Mouse (Mus musculus): ENCODE measurements around the gene Mapk1. TPM values are rescaled to one million over a fixed set of nuclear protein-coding genes. Genes with fewer than 3 reads are reported as not detected.

Mapk1 gene
- polyA plus RNA-seq, 1 experiment from 2014 or later: 187 TPM

- 74% methylated on average over 3 of the region's 3 CpGs for WGBS
- ATAC-seq (ENCODE audit: low FRiP score, low read depth): no peak
These were observed 41.4 kb downstream of the Mapk1 start for GRCm38 (mm10) chr16:17024469-17025148.

GRCm38 (mm10) chr16:17029971-17030695, 47.0 kb downstream of the Mapk1 start:
- Histone ChIP-seq H3K4me1 (replicated peaks) (no peaks in the 10 kb centered on the region), H3K9ac (no peak overlapping the region), H3K9me3 (no peaks in the 10 kb centered on the region), H3K4me2 (no peak overlapping the region), H3K27me3 (no peaks in the 10 kb centered on the region), H3K27ac (replicated peaks) (no peak overlapping the region), H3K4me3 (no peak overlapping the region), H3K36me3 (peaks cover 45% of the 10 kb centered on the region)
- WGBS: 54% methylated on average over 4 of the region's 4 CpGs
- ATAC-seq (ENCODE audit: low FRiP score, low read depth): no peak

More at GRCm38 (mm10) chr16:17024469-17025148, 41.4 kb downstream of the Mapk1 start:
- no peak overlapping the region for H3K27ac ChIP-seq (replicated peaks)
- H3K9me3 ChIP-seq: no peaks in the 10 kb centered on the region
- H3K4me3 ChIP-seq: no peak overlapping the region
- no peak overlapping the region for H3K4me2 ChIP-seq
- H3K27me3 ChIP-seq: no peaks in the 10 kb centered on the region
- H3K4me1 ChIP-seq (replicated peaks): no peaks in the 10 kb centered on the region
- H3K9ac ChIP-seq: no peak overlapping the region
- H3K36me3 ChIP-seq: peaks cover 47% of the 10 kb centered on the region

GRCm38 (mm10) chr16:17033754-17034153, 50.6 kb downstream of the Mapk1 start:
- H3K27me3 ChIP-seq: no peaks in the 10 kb centered on the region
- H3K4me1 ChIP-seq (replicated peaks): no peaks in the 10 kb centered on the region
- no peaks in the 10 kb centered on the region for H3K9me3 ChIP-seq
- no peak overlapping the region for H3K4me3 ChIP-seq
- no peak for ATAC-seq (ENCODE audit: low FRiP score, low read depth)
- peaks cover 51% of the 10 kb centered on the region for H3K36me3 ChIP-seq
- H3K4me2 ChIP-seq: no peak overlapping the region
- WGBS: 99% methylated on average over 2 of the region's 2 CpGs
- no peak overlapping the region for H3K27ac ChIP-seq (replicated peaks)
- no peak overlapping the region for H3K9ac ChIP-seq

GRCm38 (mm10) chr16:17040716-17041115, 57.5 kb downstream of the Mapk1 start:
- Histone ChIP-seq H3K4me2 (no peak overlapping the region), H3K4me3 (no peak overlapping the region), H3K4me1 (replicated peaks) (no peaks in the 10 kb centered on the region), H3K27me3 (no peaks in the 10 kb centered on the region), H3K9me3 (no peaks in the 10 kb centered on the region), H3K9ac (no peak overlapping the region), H3K36me3 (peaks cover 82% of the 10 kb centered on the region), H3K27ac (replicated peaks) (no peak overlapping the region)
- ATAC-seq (ENCODE audit: low FRiP score, low read depth): no peak
- 98% methylated on average over 3 of the region's 3 CpGs for WGBS

- no peaks in the 10 kb centered on the region for H3K9me3 ChIP-seq
- H3K9ac ChIP-seq: no peak overlapping the region
- H3K27me3 ChIP-seq: no peaks in the 10 kb centered on the region
- H3K4me2 ChIP-seq: no peak overlapping the region
- no peak for ATAC-seq (ENCODE audit: low FRiP score, low read depth)
- H3K27ac ChIP-seq (replicated peaks): no peak overlapping the region
- no peak overlapping the region for H3K4me3 ChIP-seq
- peaks cover 75% of the 10 kb centered on the region for H3K36me3 ChIP-seq
- H3K4me1 ChIP-seq (replicated peaks): no peaks in the 10 kb centered on the region
- WGBS: 87% methylated on average over 1 of the region's 1 CpGs
These were observed 58.2 kb downstream of the Mapk1 start for GRCm38 (mm10) chr16:17041417-17041816.

- no peak for ATAC-seq (ENCODE audit: low FRiP score, low read depth)
- 69% methylated on average over 3 of the region's 3 CpGs for WGBS
- Histone ChIP-seq H3K9ac (no peak overlapping the region), H3K4me2 (no peak overlapping the region), H3K27ac (replicated peaks) (no peak overlapping the region), H3K27me3 (no peaks in the 10 kb centered on the region), H3K4me3 (no peak overlapping the region), H3K36me3 (peaks cover 62% of the 10 kb centered on the region), H3K9me3 (no peaks in the 10 kb centered on the region), H3K4me1 (replicated peaks) (no peaks in the 10 kb centered on the region)
These were observed 61.1 kb downstream of the Mapk1 start for GRCm38 (mm10) chr16:17044320-17044719.

- Histone ChIP-seq H3K4me3 (no peak overlapping the region), H3K9me3 (no peaks in the 10 kb centered on the region), H3K4me2 (no peak overlapping the region), H3K36me3 (peaks cover 57% of the 10 kb centered on the region), H3K4me1 (replicated peaks) (no peaks in the 10 kb centered on the region), H3K9ac (no peak overlapping the region), H3K27ac (replicated peaks) (no peak overlapping the region; the same call in 1 of the 2 replicates), H3K27me3 (no peaks in the 10 kb centered on the region)
- ATAC-seq (ENCODE audit: low FRiP score, low read depth): no peak
- WGBS: 25% methylated on average over 3 of the region's 3 CpGs
These were observed 62.1 kb downstream of the Mapk1 start for GRCm38 (mm10) chr16:17045287-17045686.

GRCm38 (mm10) chr16:17049886-17050285, 66.7 kb downstream of the Mapk1 start:
- Histone ChIP-seq H3K4me3 (no peak overlapping the region), H3K4me2 (no peak overlapping the region), H3K27me3 (no peaks in the 10 kb centered on the region), H3K9ac (no peak overlapping the region), H3K27ac (replicated peaks) (no peak overlapping the region), H3K9me3 (no peaks in the 10 kb centered on the region), H3K4me1 (replicated peaks) (no peaks in the 10 kb centered on the region), H3K36me3 (0 out of 2 replicates have a peak, but pooled peaks cover 19% of the 10 kb centered on the region)
- WGBS: 100% methylated on average over 1 of the region's 1 CpGs
- no peak for ATAC-seq (ENCODE audit: low FRiP score, low read depth)

- Histone ChIP-seq H3K36me3 (0 out of 2 replicates have a peak, but pooled peaks cover 14% of the 10 kb centered on the region), H3K27ac (replicated peaks) (no peak overlapping the region), H3K4me3 (no peak overlapping the region), H3K9me3 (no peaks in the 10 kb centered on the region), H3K4me2 (no peak overlapping the region), H3K4me1 (replicated peaks) (peaks cover 9% of the 10 kb centered on the region), H3K27me3 (no peaks in the 10 kb centered on the region), H3K9ac (no peak overlapping the region)
- no peak for ATAC-seq (ENCODE audit: low FRiP score, low read depth)
- 81% methylated on average over 7 of the region's 7 CpGs for WGBS
These were observed 68.9 kb downstream of the Mapk1 start for GRCm38 (mm10) chr16:17052087-17052486.

GRCm38 (mm10) chr16:17053903-17054302, 70.7 kb downstream of the Mapk1 start:
- Histone ChIP-seq H3K4me3 (no peak overlapping the region), H3K9ac (no peak overlapping the region), H3K9me3 (no peaks in the 10 kb centered on the region), H3K27ac (replicated peaks) (0 out of 2 replicates have a peak overlapping the region, but pooled peaks have one; percentile 12), H3K4me1 (replicated peaks) (peaks cover 9% of the 10 kb centered on the region), H3K4me2 (no peak overlapping the region), H3K27me3 (no peaks in the 10 kb centered on the region), H3K36me3 (0 out of 2 replicates have a peak, but pooled peaks cover 4% of the 10 kb centered on the region)
- WGBS: 53% methylated on average over 3 of the region's 3 CpGs
- peak; percentile 40; the same call in 1 of the 2 replicates for ATAC-seq (ENCODE audit: low FRiP score, low read depth)

GRCm38 (mm10) chr16:17055584-17055983, 72.4 kb downstream of the Mapk1 start:
- Histone ChIP-seq H3K27me3 (no peaks in the 10 kb centered on the region), H3K9me3 (no peaks in the 10 kb centered on the region), H3K4me3 (no peak overlapping the region), H3K36me3 (no peaks in the 10 kb centered on the region), H3K9ac (no peak overlapping the region), H3K27ac (replicated peaks) (peak overlapping the region; percentile 60), H3K4me1 (replicated peaks) (peaks cover 9% of the 10 kb centered on the region), H3K4me2 (no peak overlapping the region)
- peak; percentile 42 for ATAC-seq (ENCODE audit: low FRiP score, low read depth)
- 27% methylated on average over 3 of the region's 3 CpGs for WGBS

GRCm38 (mm10) chr16:17062338-17062737, 79.2 kb downstream of the Mapk1 start:
- no peaks in the 10 kb centered on the region for H3K27me3 ChIP-seq
- H3K9me3 ChIP-seq: no peaks in the 10 kb centered on the region
- H3K27ac ChIP-seq (replicated peaks): no peak overlapping the region
- no peak for ATAC-seq (ENCODE audit: low FRiP score, low read depth)
- 84% methylated on average over 1 of the region's 1 CpGs for WGBS
- no peak overlapping the region for H3K4me3 ChIP-seq
- no peaks in the 10 kb centered on the region for H3K36me3 ChIP-seq
- H3K4me2 ChIP-seq: no peak overlapping the region
- no peaks in the 10 kb centered on the region for H3K4me1 ChIP-seq (replicated peaks)
- H3K9ac ChIP-seq: no peak overlapping the region

Measured in hindbrain, embryonic 15.5 days (tissue).